Mouse (Mus musculus) heart, embryonic 14.5 days (tissue): Measurements from ENCODE around the gene Bpi. TPM values are rescaled to one million over a fixed set of nuclear protein-coding genes. Genes with fewer than 3 reads are reported as not detected.

ENCODE experiments used
- ATAC-seq: fragments of 200-750 bp; cut with Nextera tagmentation; 2 replicates; pipeline ENCODE4 v1.8.0; 2017; ENCODE audit warnings: low read depth, moderate TSS enrichment; ENCODE audit not compliant: insufficient number of reproducible peaks, insufficient read depth, low FRiP score
- H3K27ac ChIP-seq, 2 experiments: fragments of 200-500 bp in 1 of 2; fragments of 300-500 bp in 1 of 2; sonication (generic) in 1 of 2; replicated peaks in 1 of 2; 2 replicates each; pipeline ENCODE4 v1.5.1; 2012 to 2014; ENCODE audit warnings: low read depth in 2 of 2, low read length in 2 of 2, control low read depth in 1 of 2, mild to moderate bottlenecking in 1 of 2, mixed read lengths in 1 of 2; ENCODE audit not compliant: control insufficient read depth in 1 of 2, insufficient read depth in 1 of 2
- H3K27me3 ChIP-seq: fragments of 300-500 bp; sonication (generic); 2 replicates; pipeline ENCODE4 v1.6.1; 2014; ENCODE audit warnings: mild to moderate bottlenecking, low read length, control low read depth; ENCODE audit not compliant: control insufficient read depth, insufficient read depth
- H3K36me3 ChIP-seq: fragments of 300-500 bp; sonication (generic); 2 replicates; pipeline ENCODE4 v1.6.1; 2014; ENCODE audit warnings: mild to moderate bottlenecking, control low read depth, low read length, mixed read lengths; ENCODE audit not compliant: control insufficient read depth, insufficient read depth
- H3K4me1 ChIP-seq, 2 experiments: fragments of 200-500 bp in 1 of 2; fragments of 300-500 bp in 1 of 2; sonication (generic) in 1 of 2; 2 replicates each; pipeline ENCODE4 v1.6.1; 2012 to 2014; ENCODE audit warnings: low read length in 2 of 2, control low read depth in 1 of 2, mixed read lengths in 1 of 2; ENCODE audit not compliant: control insufficient read depth in 2 of 2, insufficient read depth in 2 of 2
- H3K4me2 ChIP-seq: fragments of 300-500 bp; sonication (generic); 2 replicates; pipeline ENCODE4 v1.6.1; 2014; ENCODE audit warnings: mild to moderate bottlenecking, low read length
- H3K4me3 ChIP-seq, 2 experiments: fragments of 200-500 bp in 1 of 2; fragments of 300-500 bp in 1 of 2; sonication (generic) in 1 of 2; 2 replicates each; pipeline ENCODE4 v1.5.1; 2012 to 2014; ENCODE audit warnings: low read length in 2 of 2, mild to moderate bottlenecking in 2 of 2, control low read depth in 1 of 2, low read depth in 1 of 2, moderate library complexity in 1 of 2; ENCODE audit not compliant: control insufficient read depth in 1 of 2, insufficient read depth in 1 of 2
- H3K9ac ChIP-seq: fragments of 300-500 bp; sonication (generic); 2 replicates; pipeline ENCODE4 v1.6.1; 2014; ENCODE audit warnings: mild to moderate bottlenecking, low read length
- H3K9me3 ChIP-seq: fragments of 300-500 bp; sonication (generic); 2 replicates; pipeline ENCODE4 v1.6.1; 2016; ENCODE audit warnings: low read length, control low read depth; ENCODE audit not compliant: control insufficient read depth
- WGBS: fragments of 180-500 bp; shearing (Covaris S2); extraction: QIAGEN DNeasy Blood & Tissue Kit; methylation state at CpG from one replicate; pipeline ENCODE4 v1.1.7; 2014; 5-methylcytosine and 5-hydroxymethylcytosine counted together
- polyA plus RNA-seq: library from polyadenylated mRNA; unstranded; fragments of >200 nt; fragmentation: Nextera tagmentation; extraction: Ambion mirVana; gene quantifications from 2 replicates; pipeline ENCODE4 v1.2.1, GENCODE M21; 2014

The Bpi gene
- polyA plus RNA-seq, 1 experiment from 2014 or later: not detected

GRCm38 (mm10) chr2:158308276-158308675 lies 50.4 kb downstream of the Bpi start:
- no peak for ATAC-seq
- Histone ChIP-seq H3K9me3 (0 out of 2 replicates have a peak, but pooled peaks cover 4% of the 10 kb centered on the region), H3K4me3 (no peak overlapping the region), H3K4me1 (peaks cover 4 to 9% of the 10 kb centered on the region in 2 experiments; a peak in 3 of 4 replicates), H3K27me3 (no peaks in the 10 kb centered on the region), H3K36me3 (no peaks in the 10 kb centered on the region), H3K4me2 (no peak overlapping the region), H3K27ac (no peak overlapping the region), H3K9ac (no peak overlapping the region)
- 56% methylated on average over 5 of the region's 5 CpGs for WGBS

- H3K27me3 ChIP-seq: no peaks in the 10 kb centered on the region
- no peaks in the 10 kb centered on the region for H3K9me3 ChIP-seq
- H3K4me3 ChIP-seq: no peak overlapping the region
- ATAC-seq: no peak
- H3K9ac ChIP-seq: no peak overlapping the region
- no peak overlapping the region for H3K27ac ChIP-seq
- no peaks in the 10 kb centered on the region for H3K36me3 ChIP-seq
- no peaks in the 10 kb centered on the region; a peak in 1 of 4 replicates for H3K4me1 ChIP-seq
- WGBS: 77% methylated on average over 1 of the region's 1 CpGs
- H3K4me2 ChIP-seq: no peak overlapping the region
Observed at GRCm38 (mm10) chr2:158313089-158313488, 55.2 kb downstream of the Bpi start.

- 62% methylated on average over 8 of the region's 8 CpGs for WGBS
- H3K27ac ChIP-seq: no peak overlapping the region
- H3K9me3 ChIP-seq: no peaks in the 10 kb centered on the region
- no peak overlapping the region for H3K4me2 ChIP-seq
- no peaks in the 10 kb centered on the region for H3K27me3 ChIP-seq
- no peaks in the 10 kb centered on the region for H3K36me3 ChIP-seq
- H3K9ac ChIP-seq: no peak overlapping the region
- no peak overlapping the region for H3K4me3 ChIP-seq
- no peak for ATAC-seq
- H3K4me1 ChIP-seq: no peaks in the 10 kb centered on the region
Observed at GRCm38 (mm10) chr2:158316371-158316770, 58.5 kb downstream of the Bpi start.

DNA sequence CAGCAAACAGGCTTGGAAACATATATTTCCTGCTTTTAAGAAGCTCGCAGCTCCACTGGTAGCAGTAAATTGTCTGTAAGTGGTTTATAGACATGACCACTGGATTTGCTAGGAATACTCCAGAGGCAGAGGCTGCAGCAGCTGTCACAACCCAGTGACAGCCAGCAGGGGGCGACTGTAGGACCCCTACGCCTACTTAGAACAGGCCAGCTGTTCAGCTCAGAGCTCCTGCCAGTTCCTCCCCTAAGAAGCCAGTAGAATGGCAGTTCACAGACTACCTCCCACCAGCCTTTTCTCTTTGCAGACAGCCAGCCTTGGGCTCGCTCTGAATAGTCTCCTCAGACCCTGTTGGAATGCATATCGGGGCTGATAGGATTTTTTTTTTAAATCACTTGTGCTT lies 59.1 kb downstream of the Bpi start:
- H3K36me3 ChIP-seq: no peaks in the 10 kb centered on the region
- no peak overlapping the region for H3K9ac ChIP-seq
- no peak overlapping the region for H3K4me2 ChIP-seq
- 16% methylated on average over 5 of the region's 5 CpGs for WGBS
- ATAC-seq: no peak
- H3K4me1 ChIP-seq: no peaks in the 10 kb centered on the region
- no peaks in the 10 kb centered on the region for H3K9me3 ChIP-seq
- no peak overlapping the region for H3K27ac ChIP-seq
- H3K27me3 ChIP-seq: no peaks in the 10 kb centered on the region
- H3K4me3 ChIP-seq: no peak overlapping the region

GRCm38 (mm10) chr2:158321596-158321995 lies 63.7 kb downstream of the Bpi start:
- 82% methylated on average over 6 of the region's 6 CpGs for WGBS
- ATAC-seq: no peak

DNA sequence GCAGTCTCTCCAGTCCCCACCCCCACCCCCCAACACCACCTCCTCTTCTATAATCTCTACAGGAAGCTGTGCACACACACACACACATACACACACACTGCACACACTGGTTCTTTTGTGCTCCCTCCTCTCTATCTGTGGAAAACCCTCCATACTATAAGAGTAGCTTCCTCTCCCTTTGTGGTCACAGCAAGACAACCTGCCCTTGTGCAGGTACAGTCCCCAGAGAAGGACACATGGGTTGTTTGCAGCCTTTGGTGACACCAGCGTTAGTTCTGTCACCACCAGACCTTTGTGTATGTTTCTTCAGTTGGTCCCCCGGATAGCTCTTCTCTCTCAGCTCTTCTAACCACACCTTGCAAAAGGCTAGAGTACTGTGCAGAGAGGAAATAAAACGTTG lies 65.0 kb downstream of the Bpi start:
- Histone ChIP-seq H3K27ac (no peak overlapping the region), H3K27me3 (no peaks in the 10 kb centered on the region), H3K4me1 (no peaks in the 10 kb centered on the region; a peak in 1 of 4 replicates), H3K9me3 (no peaks in the 10 kb centered on the region), H3K36me3 (no peaks in the 10 kb centered on the region), H3K9ac (no peak overlapping the region), H3K4me2 (no peak overlapping the region), H3K4me3 (no peak overlapping the region)
- ATAC-seq: no peak
- WGBS: 55% methylated on average over 3 of the region's 3 CpGs

More at GRCm38 (mm10) chr2:158321596-158321995, 63.7 kb downstream of the Bpi start:
- H3K4me1 ChIP-seq: no peaks in the 10 kb centered on the region; a peak in 1 of 4 replicates
- H3K36me3 ChIP-seq: no peaks in the 10 kb centered on the region
- no peak overlapping the region for H3K4me3 ChIP-seq
- no peak overlapping the region for H3K27ac ChIP-seq
- no peak overlapping the region for H3K4me2 ChIP-seq
- no peaks in the 10 kb centered on the region for H3K9me3 ChIP-seq
- no peak overlapping the region for H3K9ac ChIP-seq
- no peaks in the 10 kb centered on the region for H3K27me3 ChIP-seq

GRCm38 (mm10) chr2:158324531-158325190 lies 66.8 kb downstream of the Bpi start:
- WGBS: 58% methylated on average over 10 of the region's 10 CpGs
- H3K9me3 ChIP-seq: no peaks in the 10 kb centered on the region
- H3K9ac ChIP-seq: no peak overlapping the region
- H3K4me2 ChIP-seq: no peak overlapping the region
- H3K36me3 ChIP-seq: no peaks in the 10 kb centered on the region
- ATAC-seq: peak; percentile 66; the same call in 1 of the 2 replicates
- no peak overlapping the region for H3K27ac ChIP-seq
- no peaks in the 10 kb centered on the region; a peak in 1 of 4 replicates for H3K4me1 ChIP-seq
- no peaks in the 10 kb centered on the region for H3K27me3 ChIP-seq
- H3K4me3 ChIP-seq: no peak overlapping the region

DNA sequence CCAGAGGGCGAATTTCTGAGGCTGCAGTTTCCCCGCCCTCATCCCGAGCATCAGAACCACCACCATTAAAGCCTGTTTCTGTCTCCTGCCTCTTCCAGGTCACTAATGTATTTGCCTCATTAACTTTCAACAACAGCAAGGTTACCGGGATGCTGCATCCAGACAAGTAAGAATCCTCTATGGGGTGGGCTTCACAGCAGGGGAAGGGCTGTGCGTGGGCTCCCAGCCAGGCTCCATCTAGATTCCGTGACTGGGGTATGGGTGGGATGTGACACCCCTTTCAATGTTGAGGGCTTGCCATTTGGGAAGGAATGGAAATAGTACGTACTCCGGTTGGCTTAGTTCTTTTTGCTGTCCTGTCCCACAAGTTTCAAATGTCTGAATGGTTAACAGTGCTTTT lies 67.7 kb downstream of the Bpi start:
- no peaks in the 10 kb centered on the region; a peak in 1 of 4 replicates for H3K4me1 ChIP-seq
- H3K9me3 ChIP-seq: no peaks in the 10 kb centered on the region
- ATAC-seq: no peak
- H3K27me3 ChIP-seq: no peaks in the 10 kb centered on the region
- no peak overlapping the region for H3K27ac ChIP-seq
- 80% methylated on average over 8 of the region's 8 CpGs for WGBS
- no peak overlapping the region for H3K4me3 ChIP-seq
- H3K9ac ChIP-seq: no peak overlapping the region
- H3K36me3 ChIP-seq: no peaks in the 10 kb centered on the region
- no peak overlapping the region for H3K4me2 ChIP-seq
